Mouse (Mus musculus) spleen, adult 2 months (tissue): ENCODE results near the gene Brms1.

Experiments used
- CTCF ChIP-seq: fragments of 200-500 bp; IDR thresholded peaks from 2 replicates; pipeline ENCODE4 v1.5.1; 2011; ENCODE audit warnings: mild to moderate bottlenecking, inconsistent platforms; ENCODE audit not compliant: insufficient read depth, insufficient read length, insufficient replicate concordance; ENCODE audit errors: extremely low read depth
- POLR2A ChIP-seq: fragments of 200-500 bp; IDR thresholded peaks from 2 replicates; pipeline ENCODE4 v1.6.1; 2011; ENCODE audit warnings: low read depth, low read length, inconsistent platforms

DNA sequence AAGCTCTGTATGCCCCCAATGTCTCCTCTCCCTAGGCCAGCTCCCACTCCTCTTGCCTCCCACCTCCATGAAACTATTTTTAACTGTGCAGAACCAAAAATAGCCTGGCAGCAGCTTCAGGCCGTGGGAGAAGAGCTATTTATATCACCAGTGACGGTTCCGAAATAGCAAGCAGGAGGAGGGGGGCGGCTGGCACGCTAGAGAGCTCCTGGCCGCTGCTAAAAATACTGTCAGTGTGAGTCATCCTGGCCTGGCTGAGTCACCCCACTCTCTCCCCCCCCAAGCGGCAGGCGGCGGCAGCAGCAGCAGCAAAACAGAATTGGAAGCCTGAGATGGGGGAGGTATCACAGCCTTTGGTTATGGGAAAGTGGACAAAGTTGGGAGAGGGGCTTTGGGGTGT lies 48.2 kb upstream of the Brms1 start:
- TF ChIP-seq CTCF (no peak), POLR2A (no peak)
